Mouse (Mus musculus) liver, adult 10 weeks (tissue): ENCODE measurements around the gene Aig1. TPM values are rescaled to one million over a fixed set of nuclear protein-coding genes. Genes with fewer than 3 reads are reported as not detected.

Experiments
- polyA plus RNA-seq: library from polyadenylated mRNA; stranded (reverse); fragments of 350-450 nt; fragmentation: Illumina TruSeq; extraction: RNeasy Lipid Tissue Mini Kit (QIAGEN cat#74804); gene quantifications from one replicate; pipeline ENCODE4 v1.2.3, GENCODE M21; 2014; ENCODE audit warnings: low read depth, low replicate concordance

Gene Aig1
- 31.3 TPM for polyA plus RNA-seq

GRCm38 (mm10) chr10:13868371-13869321 lies at the start of gene Aig1:
Gene Aig1 (minus strand): TSS chr10:13868980.

Other genes with a start within 250 kb of the Aig1 start
- gene Hivep2, start 97.1 kb upstream of the Aig1 start, polyA plus RNA-seq, result 1.8 TPM